Mouse (Mus musculus) ES-Bruce4 (cell line): ENCODE measurements around the gene Tjp2. TPM values are rescaled to one million over a fixed set of nuclear protein-coding genes. Genes with fewer than 3 reads are reported as not detected.
A peak's percentile ranks its signal among the peaks of the same experiment; 100 is the strongest.

Experiments
- H3K27ac ChIP-seq: 2 replicates; pipeline ENCODE4 v1.5.1; 2012; ENCODE audit warnings: low read length, inconsistent platforms; ENCODE audit not compliant: insufficient read depth
- H3K27me3 ChIP-seq: 2 replicates; pipeline ENCODE4 v1.6.1; 2012; ENCODE audit warnings: mild to moderate bottlenecking, low read length, inconsistent platforms; ENCODE audit not compliant: control insufficient read depth, poor library complexity, insufficient read depth, severe bottlenecking
- H3K36me3 ChIP-seq: 2 replicates; pipeline ENCODE4 v1.6.1; 2012; ENCODE audit warnings: inconsistent platforms, mild to moderate bottlenecking, low read length, moderate library complexity; ENCODE audit not compliant: control insufficient read depth, poor library complexity, insufficient read depth, severe bottlenecking
- H3K4me1 ChIP-seq: one replicate; pipeline ENCODE4 v1.8.1; 2011; ENCODE audit warnings: low read length; ENCODE audit not compliant: control insufficient read depth, insufficient read depth
- H3K4me3 ChIP-seq: 2 replicates; pipeline ENCODE4 v1.5.1; 2011; ENCODE audit warnings: low read depth, mild to moderate bottlenecking, low read length
- H3K9ac ChIP-seq: 2 replicates; pipeline ENCODE4 v1.6.1; 2012; ENCODE audit warnings: low read depth, mild to moderate bottlenecking, inconsistent platforms; ENCODE audit not compliant: poor library complexity, severe bottlenecking
- H3K9me3 ChIP-seq: replicated peaks from 2 replicates; pipeline ENCODE4 v1.6.1; 2012; ENCODE audit warnings: mild to moderate bottlenecking, low read length, inconsistent platforms; ENCODE audit not compliant: control insufficient read depth, poor library complexity, insufficient read depth, severe bottlenecking
- CTCF ChIP-seq: IDR thresholded peaks from one replicate; pipeline ENCODE4 v1.8.1; 2011; ENCODE audit warnings: low read depth, low read length
- EP300 ChIP-seq: IDR thresholded peaks from 2 replicates; pipeline ENCODE4 v1.6.1; 2011; ENCODE audit warnings: low read depth, low read length; ENCODE audit not compliant: insufficient read depth
- POLR2A ChIP-seq: IDR thresholded peaks from one replicate; pipeline ENCODE4 v1.8.1; 2011; ENCODE audit warnings: low read length; ENCODE audit not compliant: insufficient read depth
- polyA plus RNA-seq: library from polyadenylated mRNA; stranded (reverse); fragments of >200 nt; gene quantifications from 2 replicates; pipeline ENCODE4 v1.2.4, GENCODE M21; 2011; ENCODE audit warnings: low read depth; ENCODE audit not compliant: missing spikeins, insufficient read depth, insufficient read length

The Tjp2 gene
- polyA plus RNA-seq, 1 experiment = 114 TPM

- Histone ChIP-seq H3K4me3 (peak overlapping the region; percentile 34; the same call in 1 of the 2 replicates), H3K36me3 (no peaks in the 10 kb centered on the region), H3K4me1 (peaks cover 2% of the 10 kb centered on the region), H3K27me3 (no peaks in the 10 kb centered on the region), H3K9me3 (no peaks in the 10 kb centered on the region), H3K27ac (no peak overlapping the region), H3K9ac (no peak overlapping the region)
- TF ChIP-seq EP300 = no peak
- TF ChIP-seq POLR2A = no peak
- TF ChIP-seq CTCF = no peak
Measured at GRCm38 (mm10) chr19:24183680-24184235, 41.1 kb downstream of the Tjp2 start.

GRCm38 (mm10) chr19:24180415-24180814, 44.4 kb downstream of the Tjp2 start:
- H3K4me1 ChIP-seq = peaks cover 2% of the 10 kb centered on the region
- no peak overlapping the region for H3K9ac ChIP-seq
- TF ChIP-seq POLR2A (no peak), CTCF (no peak), EP300 (no peak)
- H3K27ac ChIP-seq = peak overlapping the region; percentile 60; the same call in 1 of the 2 replicates
- H3K4me3 ChIP-seq = no peak overlapping the region
- no peaks in the 10 kb centered on the region for H3K27me3 ChIP-seq
- no peaks in the 10 kb centered on the region for H3K9me3 ChIP-seq
- no peaks in the 10 kb centered on the region for H3K36me3 ChIP-seq

- H3K27me3 ChIP-seq = no peaks in the 10 kb centered on the region
- no peak overlapping the region for H3K27ac ChIP-seq
- H3K4me1 ChIP-seq = peaks cover 2% of the 10 kb centered on the region
- H3K9me3 ChIP-seq = no peaks in the 10 kb centered on the region
- no peak overlapping the region for H3K4me3 ChIP-seq
- TF ChIP-seq POLR2A (no peak), EP300 (no peak)
- H3K9ac ChIP-seq = no peak overlapping the region
- H3K36me3 ChIP-seq = no peaks in the 10 kb centered on the region
Measured at GRCm38 (mm10) chr19:24178086-24178485, 46.7 kb downstream of the Tjp2 start.

DNA sequence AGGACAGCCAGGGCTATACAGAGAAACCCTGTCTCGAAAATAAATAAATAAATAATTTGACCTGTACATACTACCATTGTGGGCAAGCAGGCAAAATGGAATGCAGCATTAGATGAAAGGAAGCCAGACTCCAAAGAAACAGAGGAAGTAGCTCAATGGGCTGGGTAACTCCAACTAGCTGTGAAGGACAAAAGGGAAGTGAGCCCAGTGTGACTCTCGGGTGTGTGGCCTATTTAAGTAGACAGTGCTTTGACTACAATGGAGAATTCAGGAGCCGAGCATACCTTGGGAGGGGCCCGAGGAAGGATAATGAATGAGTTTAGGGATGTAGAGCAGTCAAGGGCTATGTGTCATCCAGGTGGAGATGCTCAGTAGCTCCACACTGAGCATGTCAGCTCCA, 48.1 kb downstream of the Tjp2 start:
- no peak overlapping the region for H3K27ac ChIP-seq
- H3K36me3 ChIP-seq = no peaks in the 10 kb centered on the region
- no peaks in the 10 kb centered on the region for H3K9me3 ChIP-seq
- H3K4me1 ChIP-seq = peaks cover 2% of the 10 kb centered on the region
- no peak overlapping the region for H3K9ac ChIP-seq
- H3K4me3 ChIP-seq = no peak overlapping the region
- no peak for TF ChIP-seq CTCF
- TF ChIP-seq EP300 = no peak
- TF ChIP-seq POLR2A = no peak
- no peaks in the 10 kb centered on the region for H3K27me3 ChIP-seq

DNA sequence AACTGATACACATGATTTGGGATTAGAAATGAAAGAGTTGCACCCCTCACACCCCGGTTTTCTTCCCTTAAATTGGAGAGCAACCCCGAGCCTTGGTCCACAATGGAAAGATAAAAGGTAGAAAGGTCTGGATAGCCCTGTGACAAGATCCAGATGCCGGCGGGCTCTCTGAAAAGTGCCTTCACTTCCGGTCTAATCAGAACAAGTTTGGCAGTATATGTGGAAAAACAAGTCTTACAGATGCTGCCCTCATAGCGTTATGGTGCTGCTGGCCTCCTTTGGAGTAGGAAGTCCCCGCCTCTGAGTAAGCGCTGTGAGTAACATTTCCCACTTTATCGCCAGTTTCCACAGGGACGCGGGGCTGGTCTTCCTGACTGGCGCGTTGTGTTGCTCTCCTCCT, 49.9 kb downstream of the Tjp2 start:
- peak overlapping the region; percentile 62; the same call in 1 of the 2 replicates for H3K9ac ChIP-seq
- H3K27me3 ChIP-seq = no peaks in the 10 kb centered on the region
- no peaks in the 10 kb centered on the region for H3K4me1 ChIP-seq
- H3K4me3 ChIP-seq = peak overlapping the region; percentile 30
- no peaks in the 10 kb centered on the region for H3K36me3 ChIP-seq
- no peaks in the 10 kb centered on the region for H3K9me3 ChIP-seq
- no peak overlapping the region for H3K27ac ChIP-seq
- TF ChIP-seq EP300 (no peak), POLR2A (no peak), CTCF (no peak)

GRCm38 (mm10) chr19:24173608-24174523, 51.0 kb downstream of the Tjp2 start:
- no peak for TF ChIP-seq POLR2A
- TF ChIP-seq EP300 = no peak
- TF ChIP-seq CTCF = no peak
- H3K4me3 ChIP-seq = peak overlapping the region; percentile 66
- H3K4me1 ChIP-seq = no peaks in the 10 kb centered on the region
- no peaks in the 10 kb centered on the region for H3K27me3 ChIP-seq
- no peaks in the 10 kb centered on the region for H3K36me3 ChIP-seq
- H3K9me3 ChIP-seq = no peaks in the 10 kb centered on the region
- no peak overlapping the region for H3K27ac ChIP-seq
- peak overlapping the region; percentile 62 for H3K9ac ChIP-seq
